Mouse (Mus musculus) heart, postnatal 0 days (tissue): ENCODE data around the gene Slc28a1. TPM values are rescaled to one million over a fixed set of nuclear protein-coding genes. Genes with fewer than 3 reads are reported as not detected.

Experiments
- ATAC-seq: fragments of 200-750 bp; cut with Nextera tagmentation; 2 replicates; pipeline ENCODE4 v1.8.0; 2017; ENCODE audit warnings: low read depth, moderate number of reproducible peaks, moderate library complexity; ENCODE audit not compliant: insufficient read depth
- DNase-seq: peaks from one replicate; pipeline ENCODE4 v3.0.0-alpha.2; 2016; ENCODE audit warnings: low spot score
- H3K27ac ChIP-seq: fragments of 300-500 bp; sonication (generic); 2 replicates; pipeline ENCODE4 v1.5.1; 2014; ENCODE audit warnings: low read depth, mild to moderate bottlenecking
- H3K27me3 ChIP-seq: fragments of 300-500 bp; sonication (generic); 2 replicates; pipeline ENCODE4 v1.6.1; 2014; ENCODE audit warnings: low read length, mixed read lengths; ENCODE audit not compliant: control insufficient read depth, insufficient read depth
- H3K36me3 ChIP-seq: fragments of 300-500 bp; sonication (generic); replicated peaks from 2 replicates; pipeline ENCODE4 v1.6.1; 2014; ENCODE audit warnings: low read length, mixed read lengths; ENCODE audit not compliant: control insufficient read depth, insufficient read depth
- H3K4me1 ChIP-seq: fragments of 300-500 bp; sonication (generic); 2 replicates; pipeline ENCODE4 v1.6.1; 2014; ENCODE audit warnings: antibody characterized with exemption; ENCODE audit not compliant: control insufficient read depth, insufficient read depth
- H3K4me2 ChIP-seq: fragments of 300-500 bp; sonication (generic); 2 replicates; pipeline ENCODE4 v1.6.1; 2014; ENCODE audit warnings: low read depth, mild to moderate bottlenecking, low read length, moderate library complexity
- H3K4me3 ChIP-seq: fragments of 300-500 bp; sonication (generic); 2 replicates; pipeline ENCODE4 v1.5.1; 2014; ENCODE audit warnings: low read depth, low read length
- H3K9ac ChIP-seq: fragments of 300-500 bp; sonication (generic); replicated peaks from 2 replicates; pipeline ENCODE4 v1.6.1; 2014; ENCODE audit warnings: low read depth, low read length, mixed read lengths
- H3K9me3 ChIP-seq: fragments of 300-500 bp; sonication (generic); replicated peaks from 2 replicates; pipeline ENCODE4 v1.6.1; 2016; ENCODE audit warnings: low read length; ENCODE audit not compliant: control insufficient read depth
- CTCF ChIP-seq: IDR thresholded peaks from 2 replicates; pipeline ENCODE4 v1.5.1; 2016; ENCODE audit warnings: antibody characterized with exemption, control low read depth, low read depth
- EP300 ChIP-seq: IDR thresholded peaks from 2 replicates; pipeline ENCODE4 v1.6.1; 2016; ENCODE audit warnings: antibody characterized with exemption, low read depth
- WGBS: fragments of 180-500 bp; shearing (Covaris S2); extraction: QIAGEN DNeasy Blood & Tissue Kit; methylation state at CpG from one replicate; pipeline ENCODE4 v1.1.7; 2014; 5-methylcytosine and 5-hydroxymethylcytosine counted together
- polyA plus RNA-seq: library from polyadenylated mRNA; unstranded; fragments of >200 nt; fragmentation: Nextera tagmentation; extraction: Ambion mirVana; gene quantifications from 2 replicates; pipeline ENCODE4 v1.2.1, GENCODE M21; 2015
- total RNA-seq: library from RNA; depleted of rRNA; stranded (reverse); fragments of >200 nt; gene quantifications from 2 replicates; pipeline ENCODE4 v1.2.3, GENCODE M21; 2014; ENCODE audit warnings: low replicate concordance

Gene Slc28a1
- total and polyA plus RNA-seq, 2 experiments from 2014 or later = 0.05 TPM; not detected in 1

DNA sequence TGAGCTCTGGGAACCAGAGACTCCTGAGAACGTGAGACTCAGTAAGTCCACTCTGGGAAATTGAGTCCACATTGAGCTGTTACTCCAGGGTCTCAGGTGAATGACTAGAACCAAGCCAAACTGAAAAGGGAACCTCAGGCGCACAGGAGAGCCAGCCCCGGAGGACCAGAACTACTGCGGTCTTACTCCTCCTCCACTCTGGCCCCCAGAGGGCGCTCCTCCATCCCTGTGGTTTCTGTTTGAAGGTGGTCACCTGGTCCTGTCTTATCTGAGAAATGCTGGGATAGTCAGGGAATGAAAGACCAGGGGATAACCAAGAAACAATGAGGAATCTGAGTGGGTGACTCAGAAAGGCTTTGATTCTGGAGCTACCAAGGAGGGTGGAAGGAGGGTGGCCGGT is 94.3 kb downstream of the Slc28a1 start:
- Histone ChIP-seq H3K27ac (no peak overlapping the region), H3K9ac (no peak overlapping the region), H3K27me3 (0 out of 2 replicates have a peak, but pooled peaks cover 2% of the 10 kb centered on the region), H3K9me3 (no peaks in the 10 kb centered on the region), H3K4me1 (peaks cover 5% of the 10 kb centered on the region; the same call in 1 of the 2 replicates), H3K4me2 (no peak overlapping the region), H3K4me3 (no peak overlapping the region), H3K36me3 (no peaks in the 10 kb centered on the region)
- TF ChIP-seq EP300 = no peak
- peak; percentile 69 for TF ChIP-seq CTCF
- DNase-seq (peak; percentile 16), ATAC-seq (no peak)
- 24% methylated on average over 6 of the region's 6 CpGs for WGBS

DNA sequence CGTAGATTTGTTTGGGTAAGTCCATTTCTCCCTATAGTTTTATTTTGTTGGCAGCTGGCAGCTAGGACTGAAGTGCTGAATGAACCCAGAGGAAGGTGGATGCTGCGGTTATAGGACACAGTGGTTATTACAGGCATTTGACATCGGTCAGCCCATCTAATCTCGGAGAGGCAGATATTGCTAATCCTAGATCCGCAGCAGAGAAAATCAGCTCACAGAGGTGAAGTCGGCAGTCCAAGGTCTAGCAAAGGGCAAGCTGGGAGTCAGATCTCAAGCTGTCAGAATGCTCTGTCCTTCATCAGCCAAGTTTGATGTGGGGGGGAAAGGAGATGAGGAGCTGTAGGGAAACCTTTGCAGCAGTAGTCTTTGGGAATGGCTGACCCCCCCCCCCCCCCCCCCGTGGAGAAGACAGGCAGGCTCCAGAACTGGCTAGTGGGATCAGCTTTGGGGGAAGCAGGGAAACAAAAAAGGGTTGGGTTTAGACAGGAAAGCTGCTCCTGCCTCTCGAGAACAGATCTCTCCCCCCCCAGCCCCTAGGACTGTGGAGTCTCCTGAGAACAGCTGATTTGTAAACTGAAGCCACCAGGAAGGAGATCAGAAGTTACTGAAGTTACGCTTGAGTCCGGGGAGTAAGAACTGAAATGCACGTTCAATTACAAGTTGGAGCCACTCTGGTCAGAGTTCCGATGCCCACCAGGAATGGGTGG is 95.5 kb downstream of the Slc28a1 start:
- Histone ChIP-seq H3K4me1 (peaks cover 5% of the 10 kb centered on the region; the same call in 1 of the 2 replicates), H3K27ac (no peak overlapping the region), H3K4me3 (no peak overlapping the region), H3K9me3 (no peaks in the 10 kb centered on the region), H3K36me3 (no peaks in the 10 kb centered on the region), H3K4me2 (no peak overlapping the region), H3K27me3 (0 out of 2 replicates have a peak, but pooled peaks cover 2% of the 10 kb centered on the region), H3K9ac (no peak overlapping the region)
- no peak for TF ChIP-seq CTCF
- TF ChIP-seq EP300 = no peak
- WGBS = 41% methylated on average over 12 of the region's 12 CpGs
- no peak for DNase-seq
- ATAC-seq = no peak

DNA sequence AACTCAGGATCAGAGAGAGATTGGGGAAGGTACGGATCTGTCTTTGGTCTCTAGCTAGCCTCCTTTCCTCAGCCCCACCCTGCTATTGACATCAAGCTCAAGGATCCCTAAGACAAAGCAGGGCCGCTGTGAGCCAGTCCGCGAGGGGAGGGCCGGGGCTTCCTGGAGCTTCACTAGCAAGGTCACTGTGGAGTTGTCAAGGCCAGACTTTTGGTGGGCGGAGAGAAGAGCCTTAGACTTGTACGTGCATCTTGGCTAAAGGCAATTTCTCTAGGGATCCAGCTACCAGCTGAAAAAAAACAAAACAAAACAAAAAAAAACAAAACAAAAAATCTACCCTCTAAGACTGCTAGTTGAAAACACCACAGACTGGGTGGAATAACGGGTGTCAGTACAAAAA is 97.2 kb downstream of the Slc28a1 start:
- Histone ChIP-seq H3K9me3 (no peaks in the 10 kb centered on the region), H3K27ac (peak overlapping the region; percentile 82), H3K27me3 (0 out of 2 replicates have a peak, but pooled peaks cover 2% of the 10 kb centered on the region), H3K4me3 (peak overlapping the region; percentile 64), H3K9ac (no peak overlapping the region), H3K4me2 (peak overlapping the region; percentile 58), H3K4me1 (peaks cover 5% of the 10 kb centered on the region; the same call in 1 of the 2 replicates), H3K36me3 (no peaks in the 10 kb centered on the region)
- ATAC-seq (no peak), DNase-seq (peak; percentile 38)
- 13% methylated on average over 8 of the region's 8 CpGs for WGBS
- TF ChIP-seq EP300 = no peak
- no peak for TF ChIP-seq CTCF

DNA sequence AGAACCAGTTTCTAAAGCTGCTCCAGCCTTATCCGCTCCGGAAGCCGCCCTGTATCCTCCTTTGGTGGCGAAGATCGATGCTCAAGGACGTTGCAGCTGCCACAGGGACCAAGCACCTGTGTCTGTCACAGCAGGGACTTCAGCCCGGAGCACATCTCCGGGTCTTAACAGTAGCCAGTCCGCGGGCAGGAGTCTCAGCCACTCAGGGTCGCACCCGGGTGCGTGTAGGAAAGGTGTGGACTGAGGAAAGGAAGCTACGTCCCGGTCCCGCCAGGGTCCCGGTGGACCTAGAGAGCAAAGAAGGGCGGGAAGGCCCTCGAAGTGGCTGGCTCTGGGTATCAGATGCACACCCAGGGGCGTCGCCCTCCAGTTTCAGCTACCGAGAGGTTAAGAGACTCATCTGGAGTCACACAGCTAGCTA is 97.7 kb downstream of the Slc28a1 start:
- WGBS = under 1% methylated on average over 22 of the region's 22 CpGs
- H3K36me3 ChIP-seq = no peaks in the 10 kb centered on the region
- peak overlapping the region; percentile 64 for H3K4me3 ChIP-seq
- H3K27ac ChIP-seq = peak overlapping the region; percentile 82
- H3K9me3 ChIP-seq = no peaks in the 10 kb centered on the region
- ATAC-seq (peak; percentile 72), DNase-seq (peak; percentile 72)
- H3K4me2 ChIP-seq = peak overlapping the region; percentile 58
- H3K27me3 ChIP-seq = 0 out of 2 replicates have a peak, but pooled peaks cover 2% of the 10 kb centered on the region
- peaks cover 5% of the 10 kb centered on the region; the same call in 1 of the 2 replicates for H3K4me1 ChIP-seq
- H3K9ac ChIP-seq = peak overlapping the region; percentile 52; the same call in 1 of the 2 replicates
- TF ChIP-seq EP300 (peak; percentile 50; the same call in 1 of the 2 replicates), CTCF (no peak)

DNA sequence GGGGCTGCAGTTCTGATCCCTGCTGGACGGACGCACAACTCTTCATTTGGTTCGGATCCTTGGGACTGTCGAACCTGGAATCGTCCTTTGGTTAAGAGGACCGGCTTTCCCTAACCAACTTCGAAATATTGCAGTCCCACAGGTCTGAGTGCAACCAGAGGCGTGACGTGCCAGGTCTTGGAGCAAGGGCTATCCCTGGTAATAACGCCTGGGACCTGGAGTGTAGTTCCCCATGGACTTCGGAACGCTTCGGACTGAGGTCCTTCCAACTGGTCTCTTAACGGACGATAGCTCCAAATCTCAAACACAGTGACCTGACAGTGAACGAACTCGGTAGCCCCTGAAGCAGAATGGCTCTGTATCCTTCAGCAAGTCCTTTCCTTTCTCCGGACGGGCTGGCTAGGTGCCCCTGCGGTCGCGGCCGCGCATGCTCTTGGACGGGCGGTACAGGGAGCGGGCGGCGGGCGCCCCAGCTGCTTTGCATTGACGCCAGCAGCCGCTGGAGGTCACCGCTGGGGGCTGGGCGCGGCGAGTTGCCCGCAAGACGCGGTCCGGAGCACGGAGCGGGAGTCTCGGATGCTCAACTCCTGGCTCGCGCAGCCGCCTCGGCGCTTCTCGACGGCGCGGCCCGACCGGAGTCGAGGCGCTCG is 98.2 kb downstream of the Slc28a1 start:
- no peaks in the 10 kb centered on the region for H3K36me3 ChIP-seq
- peak overlapping the region; percentile 64 for H3K4me3 ChIP-seq
- TF ChIP-seq EP300 (no peak), CTCF (peak; percentile 32)
- H3K4me2 ChIP-seq = peak overlapping the region; percentile 58
- peak overlapping the region; percentile 82 for H3K27ac ChIP-seq
- WGBS = under 1% methylated on average over 57 of the region's 57 CpGs
- H3K4me1 ChIP-seq = peaks cover 5% of the 10 kb centered on the region; the same call in 1 of the 2 replicates
- no peaks in the 10 kb centered on the region for H3K9me3 ChIP-seq
- H3K9ac ChIP-seq = peak overlapping the region; percentile 67
- ATAC-seq = peak; percentile 93
- peak; percentile 90 for DNase-seq
- H3K27me3 ChIP-seq = 0 out of 2 replicates have a peak, but pooled peaks cover 2% of the 10 kb centered on the region
